Mouse (Mus musculus) erythroblast, adult 5-6 weeks (primary cell): ENCODE results near the gene Dhrs7. TPM values are rescaled to one million over a fixed set of nuclear protein-coding genes. Genes with fewer than 3 reads are reported as not detected.
"Not testable (repeated sequence)": the region's sequence is repeated elsewhere in the genome, so short reads cannot be mapped to it uniquely, and the experiment has no call there.

ENCODE experiments used
- ATAC-seq: replicated peaks from 2 replicates; pipeline ENCODE4 v1.8.0; 2016; ENCODE audit warnings: moderate number of reproducible peaks, mild to moderate bottlenecking, moderate TSS enrichment, inconsistent platforms; ENCODE audit not compliant: poor library complexity, low FRiP score, severe bottlenecking
- total RNA-seq, 2 experiments: library from RNA; stranded (forward) in 1 of 2; stranded (reverse) in 1 of 2; fragments of 150-400 nt in 1 of 2; fragments of 200-764, 138-1000 nt in 1 of 2; gene quantifications; 2 replicates each; pipeline versions ENCODE4 v1.2.3 to v1.2.4; 2015 to 2017; ENCODE audit warnings: low replicate concordance in 2 of 2

The Dhrs7 gene
- total RNA-seq (2015; ENCODE audit: low replicate concordance) (35.1 and 46.1 TPM in 2 replicates), total RNA-seq (2017; ENCODE audit: low replicate concordance) (34.8 and 45.1 TPM in 2 replicates)

DNA sequence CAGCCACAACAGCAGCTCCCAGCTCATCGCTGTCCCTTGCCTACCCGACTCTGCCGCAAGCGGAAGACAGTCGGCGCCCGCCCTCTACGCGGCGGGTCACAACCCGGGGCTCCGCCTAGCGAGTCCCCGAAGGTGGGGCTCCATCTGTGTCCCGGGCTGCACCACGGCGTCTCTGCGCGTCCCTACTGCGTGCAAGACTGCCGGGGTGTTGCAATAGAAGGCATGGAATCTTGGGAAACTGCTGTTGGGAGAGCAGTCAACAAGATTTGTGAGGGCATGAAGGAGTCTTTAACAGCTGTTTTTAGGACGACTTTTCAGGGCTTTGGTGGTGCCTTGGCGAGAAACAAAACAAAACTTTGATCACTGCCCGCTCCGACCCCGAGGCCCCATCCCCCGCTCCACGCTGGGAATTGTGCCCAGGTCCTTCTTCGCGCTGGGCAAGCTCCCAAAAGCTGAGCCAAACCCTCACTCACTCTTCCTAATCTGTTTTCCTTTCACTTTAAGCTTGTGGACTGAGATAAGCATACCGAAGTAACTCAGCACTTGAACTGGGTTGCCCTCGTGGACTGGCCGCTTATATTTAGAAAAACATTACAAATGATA lies at the start of gene Dhrs7:
TSS of gene Dhrs7 (minus strand) at position 175 of the 603 bp plus-strand sequence.
- peak; percentile 69 for ATAC-seq

GRCm38 (mm10) chr12:72709981-72710380 lies 45.3 kb upstream of the Dhrs7 start:
- no peak for ATAC-seq

DNA sequence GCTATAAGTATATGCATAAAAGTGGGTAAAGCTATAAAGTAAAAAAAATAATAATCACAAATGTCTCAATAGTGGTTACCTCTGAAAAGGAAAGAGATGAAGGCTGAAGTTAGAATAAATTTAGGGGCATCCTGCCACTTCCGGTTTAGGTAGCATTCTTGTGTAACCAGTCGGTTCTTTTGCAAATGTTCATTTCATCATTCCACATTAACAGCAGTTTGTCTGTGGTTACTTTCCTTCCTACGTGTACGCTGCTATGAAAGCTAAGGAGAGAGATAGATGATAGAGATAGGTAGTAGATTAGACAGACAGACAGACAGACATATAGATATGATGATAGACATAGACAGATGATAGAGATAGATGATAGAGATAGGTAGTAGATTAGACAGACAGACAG lies 39.4 kb upstream of the Dhrs7 start:
- no peak for ATAC-seq

- no peak for ATAC-seq
Measured at GRCm38 (mm10) chr12:72700013-72700412, 35.3 kb upstream of the Dhrs7 start.

- ATAC-seq = no peak
Measured at GRCm38 (mm10) chr12:72694901-72695463, 30.3 kb upstream of the Dhrs7 start.

- ATAC-seq = no peak
Measured at GRCm38 (mm10) chr12:72694438-72694837, 29.7 kb upstream of the Dhrs7 start.

GRCm38 (mm10) chr12:72693895-72694294 lies 29.2 kb upstream of the Dhrs7 start:
- no peak for ATAC-seq

- not testable (repeated sequence) for ATAC-seq
Measured at GRCm38 (mm10) chr12:72688281-72688680, 23.6 kb upstream of the Dhrs7 start.

DNA sequence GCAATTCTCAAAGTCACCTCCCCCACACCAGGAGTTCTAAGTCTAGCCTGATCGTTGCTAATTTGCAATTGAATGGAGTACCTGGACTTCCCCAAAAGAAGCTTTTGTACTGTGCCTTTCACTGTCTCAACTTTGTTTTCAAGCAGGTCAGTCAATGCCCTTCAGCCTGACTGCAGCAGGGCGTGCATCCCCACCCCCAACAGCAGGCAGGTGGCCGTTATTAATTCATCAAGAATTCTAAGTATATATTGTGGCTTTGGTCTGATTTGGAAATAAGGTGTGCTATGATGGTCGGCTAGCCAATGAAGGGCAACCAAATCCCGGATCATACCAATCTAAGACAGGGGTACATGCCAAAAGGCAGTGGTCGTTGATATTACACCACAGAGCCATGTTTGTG lies 23.0 kb upstream of the Dhrs7 start:
- not testable (repeated sequence) for ATAC-seq

DNA sequence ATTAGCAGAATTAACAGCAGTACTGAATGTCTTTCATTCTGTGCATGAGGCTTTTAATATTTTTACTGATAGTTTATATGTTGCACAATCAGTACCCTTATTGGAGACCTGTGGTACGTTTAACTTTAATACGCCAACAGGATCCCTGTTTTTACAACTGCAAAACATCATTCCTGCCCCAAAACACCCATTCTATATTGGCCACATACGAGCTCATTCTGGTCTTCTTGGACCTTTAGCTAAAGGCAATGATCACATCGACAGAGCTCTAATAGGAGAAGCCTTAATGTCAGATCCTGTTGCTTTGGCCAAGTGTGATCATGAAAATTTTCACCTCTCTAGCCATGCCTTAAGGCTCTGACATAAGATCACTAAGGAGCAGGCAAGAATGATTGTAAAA lies 21.9 kb upstream of the Dhrs7 start:
- ATAC-seq = not testable (repeated sequence)

DNA sequence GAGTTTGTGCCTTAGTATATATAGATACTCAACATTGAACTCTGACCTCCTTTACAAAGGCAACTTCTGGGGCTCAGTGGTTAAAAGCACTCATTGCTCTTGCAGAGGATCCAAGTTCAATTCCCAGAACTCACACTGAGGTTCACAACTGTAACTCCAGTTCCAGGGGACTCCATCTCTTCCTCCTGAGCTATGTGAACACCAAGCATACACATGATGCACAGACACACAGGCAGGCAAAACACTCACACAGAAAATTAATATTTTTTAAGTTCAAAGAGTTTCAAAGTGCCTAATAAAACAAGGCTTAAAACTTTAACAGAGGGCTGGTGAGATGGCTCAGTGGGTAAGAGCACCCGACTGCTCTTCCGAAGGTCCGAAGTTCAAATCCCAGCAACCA lies 18.9 kb upstream of the Dhrs7 start:
- ATAC-seq = no peak

- no peak for ATAC-seq
Measured at GRCm38 (mm10) chr12:72682511-72683282, 18.0 kb upstream of the Dhrs7 start.

GRCm38 (mm10) chr12:72681919-72682318 lies 17.2 kb upstream of the Dhrs7 start:
- ATAC-seq = no peak

GRCm38 (mm10) chr12:72679635-72680034 lies 14.9 kb upstream of the Dhrs7 start:
- ATAC-seq = no peak

DNA sequence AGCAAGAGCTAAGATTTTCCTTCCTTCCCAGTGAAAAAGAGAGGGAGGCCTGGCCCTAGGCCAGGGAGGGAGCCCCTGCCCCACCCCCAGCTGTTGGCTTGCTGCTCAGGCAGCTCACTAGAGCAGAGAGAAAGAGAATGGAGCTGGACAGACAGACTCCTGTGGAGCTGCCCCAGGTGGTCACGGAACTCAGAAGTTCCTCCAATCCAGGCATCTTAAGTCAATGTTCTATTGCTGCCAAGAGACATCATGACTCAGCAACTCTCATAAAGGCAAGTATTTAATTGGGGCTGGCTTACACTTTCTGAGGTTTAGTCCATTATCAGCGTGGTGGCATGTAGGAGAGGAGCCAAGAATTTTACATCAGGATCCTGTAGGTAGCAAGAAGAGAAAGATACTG lies 10.1 kb upstream of the Dhrs7 start:
- ATAC-seq = no peak

- ATAC-seq = no peak
Measured at GRCm38 (mm10) chr12:72674079-72674797, 9.5 kb upstream of the Dhrs7 start.

GRCm38 (mm10) chr12:72671516-72672135 lies 6.9 kb upstream of the Dhrs7 start:
- ATAC-seq = no peak

GRCm38 (mm10) chr12:72670921-72671320 lies 6.2 kb upstream of the Dhrs7 start:
- ATAC-seq = no peak

- ATAC-seq = no peak
Measured at GRCm38 (mm10) chr12:72667868-72668469, 3.3 kb upstream of the Dhrs7 start.

GRCm38 (mm10) chr12:72666015-72666414 lies 1.3 kb upstream of the Dhrs7 start:
- no peak for ATAC-seq
